Mouse (Mus musculus) gastrocnemius, postnatal 10 days (tissue): ENCODE measurements around the gene Hjurp. TPM values are rescaled to one million over a fixed set of nuclear protein-coding genes. Genes with fewer than 3 reads are reported as not detected.
"Not testable (repeated sequence)": the region's sequence is repeated elsewhere in the genome, so short reads cannot be mapped to it uniquely, and the experiment has no call there.

Source experiments
- DNase-seq: peaks from one replicate; pipeline ENCODE4 v3.0.0; 2021; ENCODE audit warnings: mixed read lengths
- total RNA-seq, 2 experiments: library from RNA; stranded (reverse); gene quantifications; 2 replicates each; pipeline ENCODE4 v1.2.3; 2021

Hjurp gene
- total RNA-seq, 2 experiments from 2014 or later: 29.0 to 47.9 TPM

DNA sequence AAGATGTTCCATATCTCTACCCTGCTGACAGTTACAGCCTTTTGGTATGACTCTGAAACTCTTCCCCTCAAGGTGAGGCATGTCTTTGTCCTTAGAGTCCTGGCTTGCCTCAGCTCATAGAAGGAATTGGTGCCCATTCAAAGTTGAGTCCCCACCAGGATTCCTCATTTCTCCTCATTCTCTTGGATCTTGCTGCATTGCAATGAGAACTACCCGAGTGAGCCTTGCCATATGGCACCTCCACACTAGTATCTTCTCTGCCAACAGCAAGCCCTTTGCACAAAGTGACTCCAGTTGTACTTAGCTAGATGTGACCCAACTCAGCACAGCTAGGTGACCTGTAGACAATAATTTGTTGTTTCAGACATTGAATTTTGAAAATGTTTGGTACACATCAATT, 53.8 kb downstream of the Hjurp start:
- no peak for DNase-seq

- DNase-seq: not testable (repeated sequence)
These were observed 54.4 kb downstream of the Hjurp start for GRCm38 (mm10) chr1:88223011-88223515.

DNA sequence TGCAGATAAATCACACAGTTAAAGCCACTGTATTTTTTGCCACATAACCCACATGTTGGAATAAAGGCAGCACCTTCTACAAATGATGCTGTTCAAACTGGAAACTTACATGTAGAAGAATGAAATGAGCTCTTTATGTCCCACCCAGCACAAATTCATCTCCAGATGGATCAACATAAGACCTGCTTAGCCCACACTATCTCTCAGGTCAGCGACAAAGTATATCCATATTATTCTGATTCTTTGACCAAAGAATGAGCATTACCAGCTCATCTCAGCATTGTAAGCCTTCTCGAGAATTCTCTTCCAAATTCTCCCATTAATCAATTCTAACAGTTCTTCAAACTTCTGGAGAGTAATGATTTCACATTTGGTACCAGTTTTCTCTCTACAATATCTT, 55.2 kb downstream of the Hjurp start:
- no peak for DNase-seq

- no peak for DNase-seq
These were observed 57.1 kb downstream of the Hjurp start for GRCm38 (mm10) chr1:88220336-88220735.

DNA sequence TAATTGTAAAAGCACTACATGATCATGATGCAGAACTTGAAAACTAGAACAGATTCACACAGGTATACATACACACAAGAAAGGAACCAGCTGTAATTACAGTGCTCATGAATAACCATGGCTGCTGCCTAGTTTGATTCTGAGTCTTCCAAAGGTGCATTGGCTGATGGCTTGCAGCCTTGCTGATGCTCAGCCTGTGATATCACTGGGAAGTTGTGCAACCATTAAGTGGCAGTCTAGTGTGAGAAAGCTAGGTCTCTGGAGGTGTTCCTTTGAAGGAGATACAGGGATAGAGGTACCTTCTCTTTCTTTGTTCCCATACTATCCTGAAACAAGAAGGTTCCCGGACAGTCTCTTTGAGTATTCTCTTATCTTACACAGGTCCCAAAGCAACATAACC, 58.4 kb downstream of the Hjurp start:
- DNase-seq: no peak

- no peak for DNase-seq
These were observed 58.8 kb downstream of the Hjurp start for GRCm38 (mm10) chr1:88218591-88218990.

GRCm38 (mm10) chr1:88218051-88218450, 59.4 kb downstream of the Hjurp start:
- DNase-seq: peak; percentile 16

DNA sequence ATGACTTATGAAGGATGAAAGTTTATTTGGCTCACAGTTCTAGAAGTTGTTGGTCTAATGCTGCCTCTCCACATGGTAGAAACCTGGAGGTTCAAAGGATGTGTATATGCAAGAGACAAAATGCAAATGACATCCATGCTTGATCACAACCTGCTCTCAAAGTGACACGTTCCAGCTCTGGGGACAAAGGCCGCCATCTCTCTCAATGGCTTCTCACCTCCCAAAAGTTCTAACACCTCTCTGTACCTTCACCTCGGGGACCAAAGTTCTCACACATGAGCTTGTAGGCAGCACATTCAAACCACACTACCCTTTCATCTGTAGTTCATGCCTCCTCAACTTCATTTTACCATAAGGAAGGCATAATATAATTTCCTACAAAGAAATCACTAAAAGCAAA, 59.9 kb downstream of the Hjurp start:
- no peak for DNase-seq

GRCm38 (mm10) chr1:88217144-88217543, 60.3 kb downstream of the Hjurp start:
- no peak for DNase-seq

DNA sequence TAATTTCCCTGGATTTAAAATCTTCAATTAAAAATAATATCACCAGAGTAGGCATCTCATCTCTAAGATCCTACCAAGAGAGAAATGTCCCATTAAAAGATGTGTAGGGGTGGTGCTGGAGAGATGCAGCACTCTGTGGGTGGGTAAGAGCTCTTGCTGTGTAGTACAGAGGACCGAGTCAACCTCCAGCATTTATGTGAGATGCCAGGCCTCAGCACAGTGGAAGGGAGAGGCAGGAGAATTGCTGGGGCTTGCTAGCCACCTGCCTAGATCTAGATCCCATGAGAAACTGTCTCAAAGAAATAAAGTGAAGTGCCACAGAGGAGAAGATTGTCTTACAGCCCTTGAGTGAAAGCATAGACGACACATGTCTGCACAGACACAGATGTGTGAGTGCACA, 60.9 kb downstream of the Hjurp start:
- no peak for DNase-seq

DNA sequence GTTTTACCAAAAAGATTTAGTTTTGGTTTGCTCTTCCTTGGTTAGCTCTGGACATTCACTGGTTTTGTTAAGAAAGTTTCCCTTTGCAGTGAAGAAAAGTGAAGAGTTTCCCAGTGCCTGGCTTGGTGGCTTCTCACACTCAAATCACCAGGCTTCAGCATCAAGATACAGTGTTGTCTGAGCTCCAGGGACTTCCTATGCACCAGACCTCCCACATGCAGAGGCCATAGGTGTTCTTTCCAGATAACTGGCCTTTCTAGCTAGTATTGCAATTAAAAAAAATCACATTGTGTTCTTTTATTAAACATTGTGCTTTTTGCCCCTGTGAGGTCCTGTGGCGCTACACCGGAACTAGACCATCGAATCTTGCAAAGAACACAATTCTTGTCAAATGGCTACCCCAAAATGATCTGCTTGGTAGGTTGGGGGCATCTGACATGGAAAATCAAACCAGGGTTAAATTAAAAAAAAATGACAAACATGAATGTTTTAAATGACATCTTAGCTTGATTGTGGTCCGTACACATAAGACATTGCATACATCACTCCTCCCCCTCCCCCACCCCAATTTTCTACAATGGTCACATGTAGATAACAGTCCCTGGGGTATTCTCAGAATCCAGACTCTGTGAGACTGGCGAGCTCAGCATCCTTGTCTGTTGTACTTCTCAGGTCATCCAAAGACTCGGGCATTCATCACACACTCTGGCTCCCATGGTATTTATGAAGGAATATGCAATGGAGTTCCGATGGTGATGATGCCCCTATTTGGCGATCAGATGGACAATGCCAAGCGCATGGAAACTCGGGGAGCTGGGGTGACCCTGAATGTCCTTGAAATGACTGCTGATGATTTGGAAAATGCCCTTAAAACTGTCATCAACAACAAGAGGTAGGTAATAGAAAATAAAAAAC, 61.7 kb downstream of the Hjurp start:
- no peak for DNase-seq

- DNase-seq: no peak
These were observed 62.9 kb downstream of the Hjurp start for GRCm38 (mm10) chr1:88214462-88214952.

GRCm38 (mm10) chr1:88213766-88214461, 63.5 kb downstream of the Hjurp start:
- DNase-seq: peak; percentile 14

GRCm38 (mm10) chr1:88213061-88213460, 64.4 kb downstream of the Hjurp start:
- no peak for DNase-seq

Other genes starting within 250 kb of the Hjurp start
- gene Ugt1a10, start 222.2 kb downstream of the Hjurp start, total RNA-seq: not detected
- not detected for gene Ugt1a9, start 206.8 kb downstream of the Hjurp start, total RNA-seq
- not detected for gene Ugt1a8, start 189.8 kb downstream of the Hjurp start, total RNA-seq
- gene Ugt1a7c, start 182.6 kb downstream of the Hjurp start, total RNA-seq: 1 to 10 TPM; 1.1 to 1.6 TPM
- gene Ugt1a6b, start 174.4 kb downstream of the Hjurp start, total RNA-seq: under 1 TPM; 0.81 to 0.87 TPM
- gene Ugt1a6a, start 142.8 kb downstream of the Hjurp start, total RNA-seq: 1 to 10 TPM in 1 of 2 experiments, under 1 TPM in 1; 0.90 to 1.4 TPM
- gene Ugt1a5, start 111.6 kb downstream of the Hjurp start, total RNA-seq: under 1 TPM in 1 of 2 experiments, not detected in 1; 0.18 TPM
- under 1 TPM in 1 of 2 experiments, not detected in 1; 0.18 TPM for gene Ugt1a2, start 77.0 kb downstream of the Hjurp start, total RNA-seq
- 1 to 10 TPM in 1 of 2 experiments, under 1 TPM in 1; 0.75 to 1.1 TPM for gene Dnajb3, start 71.9 kb downstream of the Hjurp start, total RNA-seq
- gene Ugt1a1, start 65.7 kb downstream of the Hjurp start, total RNA-seq: not detected
- gene Mroh2a, start 50.6 kb downstream of the Hjurp start, total RNA-seq: under 1 TPM in 1 of 2 experiments, not detected in 1; 0.34 TPM
- gene Trpm8, start within 50 bp of the Hjurp start, total RNA-seq: not detected
- under 1 TPM in 1 of 2 experiments, not detected in 1; 0.52 TPM for gene Spp2, start 129.3 kb upstream of the Hjurp start, total RNA-seq
- gene Glrp1, start 232.4 kb upstream of the Hjurp start, total RNA-seq: not detected